9 mouse cellular contexts compared by ENCODE assay signal in genomic region chr9:118607701-118608401, GRCm38 (mm10). TPM values are rescaled to one million over a fixed set of nuclear protein-coding genes. Genes with fewer than 3 reads are reported as not detected.
DNase-seq lines count a peak whose midpoint lies in the region; ATAC-seq lines count a peak whose summit lies in the region.
"Had no signal": no experiment of that assay in that cellular context is flagged by ENCODE, and none has a peak within 500 bp of the region (broad histone marks: within the 10 kb centered on the region; RNA-seq: fewer than 3 reads in every experiment).

No protein-coding gene starts in this region.

- WGBS in embryonic facial prominence, embryonic 15.5 days: 37% methylated on average over 16 of the region's 16 CpGs
- 49% methylated on average over 16 of the region's 16 CpGs for WGBS in limb, embryonic 10.5 days
- WGBS in neural tube, embryonic 12.5 days: 35% methylated on average over 16 of the region's 16 CpGs

- peak overlapping the region; percentile 78 for H3K4me3 ChIP-seq in embryonic facial prominence, embryonic 15.5 days (replicated peaks)
- H3K4me3 ChIP-seq in limb, embryonic 10.5 days: peak overlapping the region; percentile 88
- peak overlapping the region; percentile 73 for H3K4me3 ChIP-seq in neural tube, embryonic 12.5 days
- H3K4me3 ChIP-seq: myocyte had no signal

- peak; percentile 36 for DNase-seq in kidney, postnatal 10 days
- DNase-seq in kidney, adult 9 months: no peak
- DNase-seq in limb, embryonic 10.5 days (ENCODE audit: low spot score): no peak
- no peak for DNase-seq in spleen, postnatal 14 days (ENCODE audit: low spot score in 2 of 2)
- no peak for DNase-seq in frontal cortex, postnatal 36 days (ENCODE audit: low spot score in 2 of 2)
- no peak for DNase-seq in thymus, postnatal 0 days (ENCODE audit: low spot score)

- peak overlapping the region; percentile 86 for H3K4me2 ChIP-seq in embryonic facial prominence, embryonic 15.5 days (replicated peaks)
- peak overlapping the region; percentile 86 for H3K4me2 ChIP-seq in neural tube, embryonic 12.5 days (replicated peaks)

- H3K4me1 ChIP-seq in embryonic facial prominence, embryonic 15.5 days: peaks cover 49% of the 10 kb centered on the region
- peaks cover 57% of the 10 kb centered on the region for H3K4me1 ChIP-seq in limb, embryonic 10.5 days
- peaks cover 9% of the 10 kb centered on the region for H3K4me1 ChIP-seq in neural tube, embryonic 12.5 days

- H3K9ac ChIP-seq in embryonic facial prominence, embryonic 15.5 days: 0 out of 2 replicates have a peak overlapping the region, but pooled peaks have one; percentile 86
- 0 out of 2 replicates have a peak overlapping the region, but pooled peaks have one; percentile 88 for H3K9ac ChIP-seq in neural tube, embryonic 12.5 days

- H3K9me3 ChIP-seq in embryonic facial prominence, embryonic 15.5 days (replicated peaks): no peaks in the 10 kb centered on the region
- H3K9me3 ChIP-seq in limb, embryonic 10.5 days (replicated peaks): no peaks in the 10 kb centered on the region
- H3K9me3 ChIP-seq in neural tube, embryonic 12.5 days: no peaks in the 10 kb centered on the region

- H3K27me3 ChIP-seq in embryonic facial prominence, embryonic 15.5 days: no peaks in the 10 kb centered on the region
- H3K27me3 ChIP-seq in limb, embryonic 10.5 days (ENCODE audit: low read depth, poor library complexity, severe bottlenecking): no peaks in the 10 kb centered on the region
- H3K27me3 ChIP-seq in neural tube, embryonic 12.5 days (replicated peaks): peaks cover 51% of the 10 kb centered on the region

- H3K36me3 ChIP-seq in embryonic facial prominence, embryonic 15.5 days: no peaks in the 10 kb centered on the region
- no peaks in the 10 kb centered on the region for H3K36me3 ChIP-seq in limb, embryonic 10.5 days
- H3K36me3 ChIP-seq in neural tube, embryonic 12.5 days: no peaks in the 10 kb centered on the region

- ATAC-seq in embryonic facial prominence, embryonic 15.5 days (ENCODE audit: insufficient number of reproducible peaks, low FRiP score, low TSS enrichment, low read depth): no peak
- ATAC-seq in neural tube, embryonic 12.5 days (ENCODE audit: low FRiP score, low read depth): no peak

- H3K27ac ChIP-seq in embryonic facial prominence, embryonic 15.5 days (replicated peaks): peak overlapping the region; percentile 78; the same call in 1 of the 2 replicates
- H3K27ac ChIP-seq in limb, embryonic 10.5 days: peak overlapping the region; percentile 97; the same call in 1 of the 2 replicates
- no peak overlapping the region; the same call in 1 of the 2 replicates for H3K27ac ChIP-seq in neural tube, embryonic 12.5 days

RNA-seq across cellular contexts. Expression of gene Itga9, which starts 1.4 kb away (rescaled TPM):
- polyA plus RNA-seq in embryonic facial prominence, embryonic 15.5 days (2015; fragmentation: Nextera tagmentation; extraction: Ambion mirVana): 14.7 and 16.1 TPM in 2 replicates
- polyA plus RNA-seq in limb, embryonic 10.5 days (2016; fragmentation: Nextera tagmentation; extraction: Ambion mirVana): 8.8 and 9.3 TPM in 2 replicates
- polyA plus RNA-seq in neural tube, embryonic 12.5 days (2016; fragmentation: Nextera tagmentation; extraction: Ambion mirVana): 9.4 and 10.7 TPM in 2 replicates
- polyA plus RNA-seq in thymus, postnatal 0 days (2015; fragmentation: Nextera tagmentation; extraction: Ambion mirVana): 1.9 and 3.3 TPM in 2 replicates
